Mouse (Mus musculus) embryo, embryonic 11 days (tissue): Measurements from ENCODE around the gene Kcnj12.

ENCODE experiments used
- DNase-seq: peaks from one replicate; pipeline ENCODE4 v3.0.0-alpha.2; 2015

Gene Kcnj12

GRCm38 (mm10) chr11:61111472-61111871, 89.1 kb downstream of the Kcnj12 start:
- DNase-seq = no peak

GRCm38 (mm10) chr11:61112323-61112995, 90.1 kb downstream of the Kcnj12 start:
- no peak for DNase-seq

- no peak for DNase-seq
These were observed 93.9 kb downstream of the Kcnj12 start for GRCm38 (mm10) chr11:61116226-61116625.

- no peak for DNase-seq
These were observed 97.7 kb downstream of the Kcnj12 start for GRCm38 (mm10) chr11:61119996-61120583.
